ENCODE assay signal across 8 mouse cellular contexts in genomic region chr4:31642161-31642560, GRCm38 (mm10).
A peak's percentile ranks its signal among the peaks of the same experiment; 100 is the strongest.
DNase-seq lines count a peak whose midpoint lies in the region; ATAC-seq and TF ChIP-seq lines count a peak whose summit lies in the region.

No protein-coding gene starts in this region.

- 61% methylated on average over 9 of the region's 9 CpGs for WGBS in embryonic facial prominence, embryonic 12.5 days
- 52% methylated on average over 9 of the region's 9 CpGs for WGBS in heart, embryonic 14.5 days
- 26% methylated on average over 9 of the region's 9 CpGs for WGBS in midbrain, embryonic 16.5 days

- peak; percentile 44 for TF ChIP-seq CTCF in Patski (IDR thresholded peaks at IDR 0.05)

- POLR2A ChIA-PET in Patski (lab: Charles Lee): interaction anchor here (0.7 to 0.9 kb wide), 4 partner anchors 9 to 226 kb away, joined by 3 to 4 read pairs (median 4); no protein-coding TSS in a partner anchor

- no peak overlapping the region for H3K9ac ChIP-seq in embryonic facial prominence, embryonic 12.5 days
- no peak overlapping the region for H3K9ac ChIP-seq in heart, embryonic 14.5 days (ENCODE audit: low read length)
- H3K9ac ChIP-seq in midbrain, embryonic 16.5 days (ENCODE audit: low read depth, low read length): peak overlapping the region; percentile 12; the same call in 1 of the 2 replicates

- ATAC-seq in Patski: peak; percentile 88
- peak; percentile 86; the same call in 1 of the 2 replicates for ATAC-seq in embryonic facial prominence, embryonic 12.5 days (ENCODE audit: insufficient number of reproducible peaks, insufficient read depth, low FRiP score, low TSS enrichment)
- ATAC-seq in heart, embryonic 14.5 days (ENCODE audit: insufficient number of reproducible peaks, insufficient read depth, low FRiP score, low read depth): peak; percentile 68; the same call in 1 of the 2 replicates
- peak; percentile 97 for ATAC-seq in midbrain, embryonic 16.5 days

- no peak overlapping the region for H3K4me3 ChIP-seq in embryonic facial prominence, embryonic 12.5 days
- no peak overlapping the region for H3K4me3 ChIP-seq in heart, embryonic 14.5 days (ENCODE audit: control insufficient read depth in 1 of 2, insufficient read depth in 1 of 2, low read depth in 1 of 2, low read length in 2 of 2)
- no peak overlapping the region for H3K4me3 ChIP-seq in midbrain, embryonic 16.5 days (ENCODE audit: low read depth, low read length)

- H3K9me3 ChIP-seq in embryonic facial prominence, embryonic 12.5 days: no peaks in the 10 kb centered on the region
- no peaks in the 10 kb centered on the region for H3K9me3 ChIP-seq in heart, embryonic 14.5 days (ENCODE audit: control insufficient read depth, low read length)
- no peaks in the 10 kb centered on the region for H3K9me3 ChIP-seq in midbrain, embryonic 16.5 days (replicated peaks; ENCODE audit: control insufficient read depth, low read length, poor library complexity, severe bottlenecking)

- no peaks in the 10 kb centered on the region for H3K4me1 ChIP-seq in embryonic facial prominence, embryonic 12.5 days
- peaks cover 3% of the 10 kb centered on the region in 2 experiments; a peak in 1 of 4 replicates for H3K4me1 ChIP-seq in heart, embryonic 14.5 days (ENCODE audit: control insufficient read depth in 2 of 2, insufficient read depth in 2 of 2, low read length in 2 of 2)
- H3K4me1 ChIP-seq in midbrain, embryonic 16.5 days (ENCODE audit: control insufficient read depth, insufficient read depth, low read length): peaks cover 6% of the 10 kb centered on the region; the same call in 1 of the 2 replicates

- no peaks in the 10 kb centered on the region for H3K27me3 ChIP-seq in Patski
- no peaks in the 10 kb centered on the region for H3K27me3 ChIP-seq in embryonic facial prominence, embryonic 12.5 days
- H3K27me3 ChIP-seq in heart, embryonic 14.5 days (ENCODE audit: control insufficient read depth, insufficient read depth, low read length): no peaks in the 10 kb centered on the region
- no peaks in the 10 kb centered on the region for H3K27me3 ChIP-seq in midbrain, embryonic 16.5 days (ENCODE audit: control insufficient read depth, insufficient read depth, low read depth, low read length)

- no peak overlapping the region for H3K27ac ChIP-seq in embryonic facial prominence, embryonic 12.5 days
- peak overlapping the region; percentile 49 to 64 for H3K27ac ChIP-seq in heart, embryonic 14.5 days (replicated peaks in 1 of 2; ENCODE audit: control insufficient read depth in 1 of 2, insufficient read depth in 1 of 2, low read depth in 2 of 2, low read length in 2 of 2)
- H3K27ac ChIP-seq in midbrain, embryonic 16.5 days (ENCODE audit: low read length): peak overlapping the region; percentile 71

- DNase-seq in gastrocnemius, adult 18-20 months (ENCODE audit: low spot score): peak; percentile 15
- DNase-seq in gastrocnemius, adult 8-10 months (ENCODE audit: low spot score in 2 of 2): no peak
- peak; percentile 39 for DNase-seq in Patski (ENCODE audit: low read depth, low spot score)
- DNase-seq in layer of hippocampus, postnatal 14 days (ENCODE audit: low spot score in 2 of 2): peak; percentile 36 to 41
- peak; percentile 4 to 22 for DNase-seq in thymus, postnatal 36 days

- in situ Hi-C loops in Patski (cut with MboI; ENCODE audit: low pct_unique_long_range_greater_than_20kb): no loop called here

- H3K36me3 ChIP-seq in embryonic facial prominence, embryonic 12.5 days: no peaks in the 10 kb centered on the region
- H3K36me3 ChIP-seq in heart, embryonic 14.5 days (ENCODE audit: control insufficient read depth, insufficient read depth, low read length): no peaks in the 10 kb centered on the region
- H3K36me3 ChIP-seq in midbrain, embryonic 16.5 days (ENCODE audit: control insufficient read depth, insufficient read depth, low read length): no peaks in the 10 kb centered on the region

- no peak overlapping the region for H3K4me2 ChIP-seq in embryonic facial prominence, embryonic 12.5 days (replicated peaks)
- H3K4me2 ChIP-seq in heart, embryonic 14.5 days (ENCODE audit: low read length): no peak overlapping the region
- H3K4me2 ChIP-seq in midbrain, embryonic 16.5 days (ENCODE audit: low read length): peak overlapping the region; percentile 13; the same call in 1 of the 2 replicates

- CTCF ChIA-PET in Patski (lab: Charles Lee): interaction anchor here (0.9 to 2.8 kb wide), 6 partner anchors 12 to 283 kb away, joined by 3 to 10 read pairs (median 5); no protein-coding TSS in a partner anchor

Comparison
In these comparisons a context has a peak if more than half of its experiments do, and no peak if none do; other contexts are left out.
1. DNase-seq: peak in gastrocnemius, adult 18-20 months (single experiment), Patski (single experiment), layer of hippocampus, postnatal 14 days (2 of 2) and thymus, postnatal 36 days (2 of 2); none in gastrocnemius, adult 8-10 months (0 of 2).
2. Peak in every context shown above with its lines, with median percentiles within 50 percentile points of each other: ATAC-seq.